Mouse (Mus musculus): ENCODE data around the gene Mgat2.

GRCm38 (mm10) chr12:69139201-69139600 is 44.8 kb upstream of the Mgat2 start:
- TF ChIP-seq CTCF (IDR thresholded peaks at IDR 0.05) (no peak), POLR2A (IDR thresholded peaks at IDR 0.05; ENCODE audit: insufficient read depth, low read depth, low read length) (no peak)
